Mouse (Mus musculus) retina, postnatal 1 day (tissue): ENCODE measurements around the gene Map4k4.

ENCODE experiments used
- DNase-seq: peaks from one replicate; pipeline ENCODE4 v3.0.0-alpha.2; 2012

The Map4k4 gene

GRCm38 (mm10) chr1:39937609-39938008, 36.9 kb downstream of the Map4k4 start:
- no peak for DNase-seq

- no peak for DNase-seq
Measured at GRCm38 (mm10) chr1:39939401-39939800, 38.7 kb downstream of the Map4k4 start.

- no peak for DNase-seq
Measured at GRCm38 (mm10) chr1:39940342-39940741, 39.6 kb downstream of the Map4k4 start.

GRCm38 (mm10) chr1:39941237-39942179, 40.8 kb downstream of the Map4k4 start:
- DNase-seq, result peak; percentile 54

- no peak for DNase-seq
Measured at GRCm38 (mm10) chr1:39942935-39943334, 42.2 kb downstream of the Map4k4 start.

- peak; percentile 45 for DNase-seq
Measured at GRCm38 (mm10) chr1:39944306-39944971, 43.7 kb downstream of the Map4k4 start.

GRCm38 (mm10) chr1:39944972-39945323, 44.2 kb downstream of the Map4k4 start:
- DNase-seq, result no peak

GRCm38 (mm10) chr1:39946391-39946790, 45.7 kb downstream of the Map4k4 start:
- no peak for DNase-seq

GRCm38 (mm10) chr1:39947179-39947578, 46.5 kb downstream of the Map4k4 start:
- DNase-seq, result no peak

- peak; percentile 93 for DNase-seq
Measured at GRCm38 (mm10) chr1:39947701-39948359, 47.1 kb downstream of the Map4k4 start.

GRCm38 (mm10) chr1:39949205-39949604, 48.5 kb downstream of the Map4k4 start:
- no peak for DNase-seq

GRCm38 (mm10) chr1:39949790-39950462, 49.2 kb downstream of the Map4k4 start:
- peak; percentile 40 for DNase-seq

- no peak for DNase-seq
Measured at GRCm38 (mm10) chr1:39950590-39950989, 49.9 kb downstream of the Map4k4 start.

- DNase-seq, result no peak
Measured at GRCm38 (mm10) chr1:39954652-39955051, 53.9 kb downstream of the Map4k4 start.

- DNase-seq, result no peak
Measured at GRCm38 (mm10) chr1:39956712-39957111, 56.0 kb downstream of the Map4k4 start.

GRCm38 (mm10) chr1:39957981-39958380, 57.3 kb downstream of the Map4k4 start:
- no peak for DNase-seq

- no peak for DNase-seq
Measured at GRCm38 (mm10) chr1:39960623-39961022, 59.9 kb downstream of the Map4k4 start.

GRCm38 (mm10) chr1:39961113-39961512, 60.4 kb downstream of the Map4k4 start:
- no peak for DNase-seq

- no peak for DNase-seq
Measured at GRCm38 (mm10) chr1:39962321-39962720, 61.6 kb downstream of the Map4k4 start.

- DNase-seq, result no peak
Measured at GRCm38 (mm10) chr1:39962840-39963239, 62.1 kb downstream of the Map4k4 start.

GRCm38 (mm10) chr1:39963821-39964220, 63.1 kb downstream of the Map4k4 start:
- no peak for DNase-seq

- no peak for DNase-seq
Measured at GRCm38 (mm10) chr1:39964427-39964826, 63.7 kb downstream of the Map4k4 start.

- DNase-seq, result no peak
Measured at GRCm38 (mm10) chr1:39965461-39965860, 64.7 kb downstream of the Map4k4 start.
